Mouse (Mus musculus): ENCODE data around the gene Mxra7.
"Not testable (repeated sequence)": the region's sequence is repeated elsewhere in the genome, so short reads cannot be mapped to it uniquely, and the experiment has no call there.

The Mxra7 gene

GRCm38 (mm10) chr11:116827534-116828165, at the start of gene Mxra7:
Gene Mxra7 (minus strand): TSS chr11:116828046.
- DNase-seq (ENCODE audit: low read depth, low spot score) = peak; percentile 68

- no peak for DNase-seq (ENCODE audit: low read depth, low spot score)
These were observed 46.1 kb upstream of the Mxra7 start for GRCm38 (mm10) chr11:116873987-116874386.

GRCm38 (mm10) chr11:116871538-116871937, 43.7 kb upstream of the Mxra7 start:
- no peak for DNase-seq (ENCODE audit: low read depth, low spot score)

- no peak for DNase-seq (ENCODE audit: low read depth, low spot score)
These were observed 41.8 kb upstream of the Mxra7 start for GRCm38 (mm10) chr11:116869641-116870040.

GRCm38 (mm10) chr11:116869223-116869622, 41.4 kb upstream of the Mxra7 start:
- DNase-seq (ENCODE audit: low read depth, low spot score) = no peak

GRCm38 (mm10) chr11:116868129-116868528, 40.3 kb upstream of the Mxra7 start:
- no peak for DNase-seq (ENCODE audit: low read depth, low spot score)

- DNase-seq (ENCODE audit: low read depth, low spot score) = peak; percentile 34
These were observed 38.2 kb upstream of the Mxra7 start for GRCm38 (mm10) chr11:116865945-116866585.

GRCm38 (mm10) chr11:116864444-116864843, 36.6 kb upstream of the Mxra7 start:
- DNase-seq (ENCODE audit: low read depth, low spot score) = no peak

GRCm38 (mm10) chr11:116857183-116857850, 29.5 kb upstream of the Mxra7 start:
- no peak for DNase-seq (ENCODE audit: low read depth, low spot score)

- DNase-seq (ENCODE audit: low read depth, low spot score) = no peak
These were observed 26.4 kb upstream of the Mxra7 start for GRCm38 (mm10) chr11:116854279-116854678.

- peak; percentile 96 for DNase-seq (ENCODE audit: low read depth, low spot score)
These were observed 25.7 kb upstream of the Mxra7 start for GRCm38 (mm10) chr11:116853512-116853928.

- DNase-seq (ENCODE audit: low read depth, low spot score) = peak; percentile 94
These were observed 25.2 kb upstream of the Mxra7 start, which contains the start of gene Srsf2 for GRCm38 (mm10) chr11:116852891-116853511. Gene Srsf2 (minus strand): TSS chr11:116853094.

- DNase-seq (ENCODE audit: low read depth, low spot score) = peak; percentile 59
These were observed 24.5 kb upstream of the Mxra7 start, which contains the start of gene Mfsd11 for GRCm38 (mm10) chr11:116852291-116852890. Gene Mfsd11 (plus strand): TSS chr11:116852440.

- peak; percentile 76 for DNase-seq (ENCODE audit: low read depth, low spot score)
These were observed 23.9 kb upstream of the Mxra7 start for GRCm38 (mm10) chr11:116851576-116852290.

- no peak for DNase-seq (ENCODE audit: low read depth, low spot score)
These were observed 23.1 kb upstream of the Mxra7 start for GRCm38 (mm10) chr11:116850833-116851477.

GRCm38 (mm10) chr11:116850085-116850484, 22.2 kb upstream of the Mxra7 start:
- no peak for DNase-seq (ENCODE audit: low read depth, low spot score)

GRCm38 (mm10) chr11:116849587-116849986, 21.7 kb upstream of the Mxra7 start:
- no peak for DNase-seq (ENCODE audit: low read depth, low spot score)

- not testable (repeated sequence) for DNase-seq (ENCODE audit: low read depth, low spot score)
These were observed 21.0 kb upstream of the Mxra7 start for GRCm38 (mm10) chr11:116848877-116849178.

- DNase-seq (ENCODE audit: low read depth, low spot score) = no peak
These were observed 20.4 kb upstream of the Mxra7 start for GRCm38 (mm10) chr11:116848086-116848876.
